Mouse (Mus musculus) embryonic facial prominence, embryonic 15.5 days (tissue): ENCODE results near the gene Vmn2r26. TPM values are rescaled to one million over a fixed set of nuclear protein-coding genes. Genes with fewer than 3 reads are reported as not detected.
"Not testable (repeated sequence)": the region's sequence is repeated elsewhere in the genome, so short reads cannot be mapped to it uniquely, and the experiment has no call there.

Source experiments
- ATAC-seq: fragments of 200-750 bp; cut with Nextera tagmentation; 2 replicates; pipeline ENCODE4 v1.8.0; 2017; ENCODE audit warnings: low read depth, moderate TSS enrichment; ENCODE audit not compliant: insufficient number of reproducible peaks, low FRiP score, low TSS enrichment
- H3K27ac ChIP-seq: fragments of 300-500 bp; sonication (generic); replicated peaks from 2 replicates; pipeline ENCODE4 v1.5.1; 2015; ENCODE audit warnings: mild to moderate bottlenecking, inconsistent platforms
- H3K27me3 ChIP-seq: fragments of 300-500 bp; sonication (generic); 2 replicates; pipeline ENCODE4 v1.6.1; 2015; ENCODE audit warnings: inconsistent platforms
- H3K36me3 ChIP-seq: fragments of 300-500 bp; sonication (generic); 2 replicates; pipeline ENCODE4 v1.6.1; 2015; ENCODE audit warnings: mild to moderate bottlenecking, inconsistent platforms
- H3K4me1 ChIP-seq: fragments of 300-500 bp; sonication (generic); 2 replicates; pipeline ENCODE4 v1.6.1; 2015; ENCODE audit warnings: inconsistent platforms
- H3K4me2 ChIP-seq: fragments of 300-500 bp; sonication (generic); replicated peaks from 2 replicates; pipeline ENCODE4 v1.6.1; 2015; ENCODE audit warnings: mild to moderate bottlenecking, inconsistent platforms
- H3K4me3 ChIP-seq: fragments of 300-500 bp; sonication (generic); replicated peaks from 2 replicates; pipeline ENCODE4 v1.5.1; 2015; ENCODE audit warnings: mild to moderate bottlenecking, inconsistent platforms
- H3K9ac ChIP-seq: fragments of 300-500 bp; sonication (generic); 2 replicates; pipeline ENCODE4 v1.6.1; 2015; ENCODE audit warnings: inconsistent platforms
- H3K9me3 ChIP-seq: fragments of 300-500 bp; sonication (generic); replicated peaks from 2 replicates; pipeline ENCODE4 v1.6.1; 2016; ENCODE audit warnings: inconsistent platforms
- WGBS: fragments of 180-500 bp; shearing (Covaris S2); methylation state at CpG from one replicate; pipeline ENCODE4 v1.1.7; 2015; 5-methylcytosine and 5-hydroxymethylcytosine counted together
- polyA plus RNA-seq: library from polyadenylated mRNA; unstranded; fragments of >200 nt; fragmentation: Nextera tagmentation; extraction: Ambion mirVana; gene quantifications from 2 replicates; pipeline ENCODE4 v1.2.1, GENCODE M21; 2015

Vmn2r26 gene
- not detected in 2 replicates for polyA plus RNA-seq

DNA sequence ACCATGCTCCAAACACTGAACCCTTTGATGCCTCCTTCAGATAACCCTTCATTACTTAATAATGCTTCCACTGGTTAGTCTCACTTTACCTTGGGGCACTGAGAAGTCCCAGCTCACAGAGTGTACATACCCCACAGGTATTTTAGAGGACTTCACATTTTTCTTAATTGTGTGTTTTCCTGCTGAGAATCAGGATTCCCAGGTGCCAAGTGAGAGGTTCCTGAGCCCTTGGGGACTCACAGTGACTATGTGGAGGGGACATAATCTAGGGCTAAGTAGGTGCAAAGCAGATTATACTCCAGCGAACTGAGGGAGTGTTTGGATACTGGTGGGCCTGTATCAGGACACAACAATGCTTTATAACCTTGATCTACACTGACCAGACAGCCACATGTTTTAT lies at the start of gene Vmn2r26:
Gene Vmn2r26, plus strand, starts transcription at position 301 of the 400 bp plus-strand sequence.
- not testable (repeated sequence) for H3K36me3 ChIP-seq, H3K9ac ChIP-seq, H3K4me2 ChIP-seq, H3K9me3 ChIP-seq, H3K27ac ChIP-seq, ATAC-seq, H3K4me3 ChIP-seq, H3K4me1 ChIP-seq, H3K27me3 ChIP-seq
- WGBS: 45% methylated on average over 1 of the region's 1 CpGs

DNA sequence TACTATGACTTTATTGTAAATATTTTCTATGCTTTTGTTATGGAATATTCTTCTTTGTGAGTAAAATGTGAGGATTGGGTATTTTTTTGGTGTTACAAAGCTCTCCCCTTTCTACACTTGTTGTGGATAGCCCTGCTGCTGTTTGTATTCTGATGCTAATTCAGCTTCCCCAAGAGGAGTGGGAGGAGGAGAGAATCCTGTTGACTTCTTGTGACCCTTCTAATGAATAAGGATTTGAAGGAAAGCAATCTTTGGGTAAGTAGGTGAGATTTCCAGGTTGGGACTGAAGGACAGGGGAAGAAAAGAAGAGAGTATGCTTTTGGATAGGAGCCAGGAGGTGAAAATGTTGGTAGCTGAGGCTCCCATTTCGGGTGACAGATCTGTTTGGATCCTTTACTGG lies 3.5 kb upstream of the Vmn2r26 start:
- Histone ChIP-seq H3K4me2 (no peak overlapping the region), H3K27me3 (no peaks in the 10 kb centered on the region), H3K36me3 (no peaks in the 10 kb centered on the region), H3K27ac (no peak overlapping the region), H3K4me3 (no peak overlapping the region), H3K4me1 (no peaks in the 10 kb centered on the region), H3K9ac (no peak overlapping the region), H3K9me3 (no peaks in the 10 kb centered on the region)
- WGBS: 26% methylated on average over 1 of the region's 1 CpGs
- no peak for ATAC-seq

DNA sequence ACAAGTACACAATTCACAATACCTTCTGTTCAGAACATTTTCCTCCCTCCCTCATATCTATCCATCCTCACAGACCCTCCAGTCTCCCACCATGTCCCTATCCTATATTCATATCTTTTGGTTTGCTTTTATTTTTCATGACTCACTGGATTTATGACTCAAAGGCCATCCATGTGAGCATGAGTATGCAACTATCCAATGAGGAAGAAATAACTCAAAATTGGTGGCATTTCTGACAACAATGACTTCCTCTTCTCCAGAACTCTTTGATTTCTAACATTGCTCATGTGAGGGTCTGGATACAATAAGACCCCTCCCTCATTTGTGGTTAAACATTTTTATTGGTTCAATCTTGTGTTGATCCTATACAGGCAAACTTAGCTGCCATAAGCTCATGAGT lies 24.0 kb downstream of the Vmn2r26 start:
- Histone ChIP-seq H3K27me3 (no peaks in the 10 kb centered on the region), H3K36me3 (no peaks in the 10 kb centered on the region)

DNA sequence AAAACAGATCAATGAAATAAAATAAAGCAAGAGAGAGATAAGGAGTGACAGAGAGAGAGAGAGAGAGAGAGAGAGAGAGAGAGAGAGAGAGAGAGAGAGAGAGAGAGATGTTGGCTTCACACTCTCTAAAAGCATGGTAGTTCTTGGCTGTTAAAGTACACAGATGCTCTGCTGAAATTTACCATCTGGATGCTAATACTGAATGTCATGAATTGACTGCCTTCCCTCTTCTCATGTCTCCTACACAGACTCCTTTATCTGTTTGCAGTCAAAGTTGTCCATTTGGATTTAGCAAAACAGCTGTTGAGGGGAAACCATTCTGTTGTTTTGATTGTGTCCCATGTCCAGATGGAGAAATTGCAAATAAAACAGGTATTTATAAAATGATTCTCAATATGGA lies 29.2 kb downstream of the Vmn2r26 start:
- not testable (repeated sequence) for H3K4me3 ChIP-seq, H3K9me3 ChIP-seq, H3K9ac ChIP-seq, H3K4me2 ChIP-seq, H3K27me3 ChIP-seq, H3K36me3 ChIP-seq, ATAC-seq, H3K4me1 ChIP-seq, H3K27ac ChIP-seq

More for the DNA sequence above, 24.0 kb downstream of the Vmn2r26 start:
- no peak overlapping the region for H3K4me2 ChIP-seq
- H3K9me3 ChIP-seq: no peaks in the 10 kb centered on the region
- no peak overlapping the region for H3K9ac ChIP-seq
- no peaks in the 10 kb centered on the region for H3K4me1 ChIP-seq
- H3K27ac ChIP-seq: no peak overlapping the region
- no peak overlapping the region for H3K4me3 ChIP-seq
- ATAC-seq: no peak

DNA sequence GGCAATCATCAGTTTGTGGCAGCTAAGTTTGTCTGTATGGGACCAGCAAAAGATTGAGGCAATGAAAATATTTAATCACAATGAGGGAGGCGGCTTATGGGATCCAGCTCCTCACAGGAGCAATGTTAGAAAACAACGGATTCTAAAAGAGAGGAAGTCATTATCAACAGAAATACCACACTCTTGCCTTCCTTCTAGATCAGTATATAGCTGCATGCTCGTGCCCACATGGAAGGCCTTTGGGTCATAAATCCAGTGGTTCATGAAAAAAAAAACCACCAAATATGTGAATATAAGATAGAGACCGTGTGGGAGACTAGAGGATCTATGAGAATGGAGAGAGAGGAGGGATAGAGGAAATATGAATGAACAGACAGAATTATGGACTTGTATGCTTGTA lies 78.0 kb downstream of the Vmn2r26 start:
- Histone ChIP-seq H3K27ac (no peak overlapping the region), H3K4me3 (no peak overlapping the region), H3K36me3 (no peaks in the 10 kb centered on the region), H3K4me2 (no peak overlapping the region), H3K9ac (no peak overlapping the region), H3K4me1 (no peaks in the 10 kb centered on the region), H3K9me3 (no peaks in the 10 kb centered on the region), H3K27me3 (no peaks in the 10 kb centered on the region)
- WGBS: 75% methylated on average over 4 of the region's 4 CpGs
- ATAC-seq: no peak

Other genes with a start within 250 kb of the Vmn2r26 start
- not detected in 2 replicates for gene Vmn2r24, start 245.7 kb upstream of the Vmn2r26 start, polyA plus RNA-seq
- gene Vmn2r25, start 171.1 kb upstream of the Vmn2r26 start, polyA plus RNA-seq: not detected in 2 replicates
- not detected in 2 replicates for gene Vmn2r27, start 207.3 kb downstream of the Vmn2r26 start, polyA plus RNA-seq